Mouse (Mus musculus) heart, adult 2 months (tissue): Measurements from ENCODE around the gene Pde1a. TPM values are rescaled to one million over a fixed set of nuclear protein-coding genes. Genes with fewer than 3 reads are reported as not detected.

Source experiments
- DNase-seq, 2 experiments: peaks; one replicate each; pipeline ENCODE4 v3.0.0; 2021
- H3K27ac ChIP-seq: fragments of 200-600 bp; 2 replicates; pipeline ENCODE4 v1.8.1; 2022
- H3K27me3 ChIP-seq: fragments of 200-500 bp; 2 replicates; pipeline ENCODE4 v1.6.1; 2012; ENCODE audit warnings: mild to moderate bottlenecking, low read length, inconsistent platforms, mixed read lengths; ENCODE audit not compliant: control insufficient read depth, insufficient read depth
- H3K36me3 ChIP-seq: fragments of 200-500 bp; 2 replicates; pipeline ENCODE4 v1.6.1; 2012; ENCODE audit warnings: low read length, inconsistent platforms; ENCODE audit not compliant: control insufficient read depth, insufficient read depth
- H3K4me1 ChIP-seq: fragments of 200-500 bp; 2 replicates; pipeline ENCODE4 v1.6.1; 2011; ENCODE audit warnings: low read length; ENCODE audit not compliant: control insufficient read depth, insufficient read depth
- H3K4me3 ChIP-seq: fragments of 200-600 bp; 2 replicates; pipeline ENCODE4 v1.8.1; 2022
- H3K79me2 ChIP-seq: fragments of 200-500 bp; replicated peaks from 2 replicates; pipeline ENCODE4 v1.6.1; 2012; ENCODE audit warnings: mild to moderate bottlenecking, inconsistent platforms, low read length, moderate library complexity, mixed read lengths; ENCODE audit not compliant: control insufficient read depth, insufficient read depth
- H3K9ac ChIP-seq: fragments of 200-500 bp; 2 replicates; pipeline ENCODE4 v1.6.1; 2012; ENCODE audit warnings: low read depth, mild to moderate bottlenecking, control low read depth, inconsistent platforms, low read length, mixed read lengths
- CTCF ChIP-seq: fragments of 200-600 bp; IDR thresholded peaks from 2 replicates; pipeline ENCODE4 v1.8.1; 2022; ENCODE audit warnings: antibody characterized with exemption, mild to moderate bottlenecking, moderate library complexity
- EP300 ChIP-seq: fragments of 200-500 bp; IDR thresholded peaks from 2 replicates; pipeline ENCODE4 v1.6.1; 2011; ENCODE audit warnings: low read depth, low read length, control low read depth; ENCODE audit not compliant: insufficient read depth
- POLR2A ChIP-seq: fragments of 200-500 bp; IDR thresholded peaks from 2 replicates; pipeline ENCODE4 v1.6.1; 2011; ENCODE audit warnings: mild to moderate bottlenecking, low read depth, low read length, control low read depth; ENCODE audit not compliant: insufficient read depth
- WGBS: fragments of 180-500 bp; shearing (Covaris S2); methylation state at CpG from one replicate; pipeline ENCODE4 v1.1.7; 2018; 5-methylcytosine and 5-hydroxymethylcytosine counted together
- intact Hi-C: fragments of 180-260 bp; cut with DNase I; formaldehyde crosslinking; loops from one replicate; pipeline ENCODE4 v1.15.1; 2025
- polyA plus RNA-seq: library from polyadenylated mRNA; depleted of rRNA; stranded (reverse); fragments of >200 nt; gene quantifications from 2 replicates; pipeline ENCODE4 v1.2.3, GENCODE M21; 2012
- total RNA-seq, 2 experiments: library from RNA; stranded (reverse); gene quantifications; 2 replicates each; pipeline ENCODE4 v1.2.3; 2021

The Pde1a gene
- total and polyA plus RNA-seq, 3 experiments = 4.9 to 8.5 (median 6.2) TPM

- H3K4me1 ChIP-seq = peaks cover 4% of the 10 kb centered on the region; the same call in 1 of the 2 replicates
- TF ChIP-seq POLR2A (no peak), EP300 (no peak), CTCF (no peak)
- no peaks in the 10 kb centered on the region; the same call in 1 of the 2 replicates for H3K36me3 ChIP-seq
- no peak overlapping the region for H3K27ac ChIP-seq
- no peak overlapping the region for H3K9ac ChIP-seq
- H3K79me2 ChIP-seq = no peaks in the 10 kb centered on the region
- WGBS = 44% methylated on average over 5 of the region's 5 CpGs
- no peak overlapping the region for H3K4me3 ChIP-seq
- intact Hi-C loops = no loop called here
- no peak for DNase-seq
- no peaks in the 10 kb centered on the region for H3K27me3 ChIP-seq
Measured at GRCm38 (mm10) chr2:79891760-79892570, 237.3 kb downstream of the Pde1a start.

GRCm38 (mm10) chr2:79890726-79891125 lies 238.5 kb downstream of the Pde1a start:
- 74% methylated on average over 8 of the region's 8 CpGs for WGBS
- Histone ChIP-seq H3K27ac (no peak overlapping the region), H3K36me3 (no peaks in the 10 kb centered on the region; the same call in 1 of the 2 replicates), H3K79me2 (no peaks in the 10 kb centered on the region), H3K27me3 (no peaks in the 10 kb centered on the region), H3K9ac (no peak overlapping the region), H3K4me3 (no peak overlapping the region), H3K4me1 (peaks cover 4% of the 10 kb centered on the region; the same call in 1 of the 2 replicates)
- no peak for DNase-seq
- TF ChIP-seq POLR2A (no peak), EP300 (no peak), CTCF (no peak)
- intact Hi-C loops = no loop called here

- Histone ChIP-seq H3K79me2 (no peaks in the 10 kb centered on the region), H3K9ac (no peak overlapping the region), H3K36me3 (no peaks in the 10 kb centered on the region), H3K4me1 (no peaks in the 10 kb centered on the region), H3K4me3 (no peak overlapping the region), H3K27me3 (no peaks in the 10 kb centered on the region), H3K27ac (no peak overlapping the region)
- 89% methylated on average over 6 of the region's 6 CpGs for WGBS
- DNase-seq = no peak
- intact Hi-C loops = no loop called here
- TF ChIP-seq EP300 (no peak), CTCF (no peak), POLR2A (no peak)
Measured at GRCm38 (mm10) chr2:79883631-79884350, 245.5 kb downstream of the Pde1a start.

GRCm38 (mm10) chr2:79883210-79883609 lies 246.0 kb downstream of the Pde1a start:
- no peaks in the 10 kb centered on the region for H3K79me2 ChIP-seq
- WGBS = 95% methylated on average over 4 of the region's 4 CpGs
- H3K27me3 ChIP-seq = no peaks in the 10 kb centered on the region
- no peaks in the 10 kb centered on the region for H3K4me1 ChIP-seq
- intact Hi-C loops = no loop called here
- TF ChIP-seq CTCF (no peak), EP300 (no peak), POLR2A (no peak)
- H3K27ac ChIP-seq = no peak overlapping the region
- DNase-seq = no peak
- no peak overlapping the region for H3K9ac ChIP-seq
- H3K36me3 ChIP-seq = no peaks in the 10 kb centered on the region
- H3K4me3 ChIP-seq = no peak overlapping the region

- no peak for TF ChIP-seq POLR2A
- peak; percentile 91 for TF ChIP-seq CTCF
Measured at GRCm38 (mm10) chr2:79865275-79865999, 263.8 kb downstream of the Pde1a start.

More at GRCm38 (mm10) chr2:79865275-79865999, 263.8 kb downstream of the Pde1a start:
- Histone ChIP-seq H3K36me3 (no peaks in the 10 kb centered on the region), H3K27ac (no peak overlapping the region), H3K4me1 (no peaks in the 10 kb centered on the region; the same call in 1 of the 2 replicates), H3K27me3 (no peaks in the 10 kb centered on the region; the same call in 1 of the 2 replicates), H3K79me2 (no peaks in the 10 kb centered on the region), H3K9ac (no peak overlapping the region), H3K4me3 (no peak overlapping the region)
- intact Hi-C loops = loop anchor here (1.0 to 10.0 kb wide), 2 partner anchors 169 to 402 kb away; no protein-coding TSS in a partner anchor
- peak in 1 of 2 experiments; percentile 17 for DNase-seq
- 40% methylated on average over 9 of the region's 9 CpGs for WGBS
